Mouse (Mus musculus): ENCODE results near the gene Pkp4. TPM values are rescaled to one million over a fixed set of nuclear protein-coding genes. Genes with fewer than 3 reads are reported as not detected.

Pkp4 gene
- polyA plus RNA-seq, 2 experiments = 5.2 to 8.9 TPM

DNA sequence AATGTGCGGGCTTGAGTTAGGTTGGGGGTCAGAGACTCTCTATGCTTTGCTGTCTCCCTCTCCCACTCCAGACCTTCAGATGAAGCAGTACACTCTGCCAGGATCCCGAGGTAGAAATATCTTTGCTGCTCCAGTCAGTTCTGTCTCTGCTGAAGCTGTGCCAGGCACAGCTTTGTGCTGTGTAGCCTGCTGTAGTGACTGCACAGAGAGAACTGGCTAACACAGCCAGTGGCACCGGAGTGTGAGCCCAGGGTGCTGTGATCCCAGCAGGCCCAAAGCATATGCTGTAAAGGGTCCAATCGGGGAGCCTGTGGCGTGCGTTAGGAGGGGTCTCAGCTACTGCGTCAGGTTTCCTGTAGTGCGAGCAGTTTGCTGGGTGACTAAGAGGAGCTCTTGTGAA, 27.7 kb downstream of the Pkp4 start:
- WGBS (ENCODE audit: insufficient replicate concordance) = 74% methylated on average over 8 of the region's 8 CpGs
- ATAC-seq (ENCODE audit: insufficient read depth) (no peak), DNase-seq (ENCODE audit: low read depth in 3 of 3, low spot score in 3 of 3) (no peak)
- H3K4me3 ChIP-seq (ENCODE audit: insufficient read depth in 1 of 2, low read depth in 2 of 2, low read length in 2 of 2) = no peak overlapping the region
- no peak overlapping the region for H3K4me2 ChIP-seq (ENCODE audit: low read depth)
- no peaks in the 10 kb centered on the region; a peak in 1 of 4 replicates for H3K4me1 ChIP-seq (replicated peaks; ENCODE audit: control insufficient read depth in 2 of 2, insufficient read depth in 2 of 2, low read length in 1 of 2)
- H3K9ac ChIP-seq (replicated peaks) = no peak overlapping the region
- no peaks in the 10 kb centered on the region for H3K27me3 ChIP-seq (ENCODE audit: control insufficient read depth, insufficient read depth, low read length)
- no peaks in the 10 kb centered on the region for H3K36me3 ChIP-seq (replicated peaks; ENCODE audit: control insufficient read depth, insufficient read depth, low read depth)
- no peaks in the 10 kb centered on the region for H3K9me3 ChIP-seq (ENCODE audit: control insufficient read depth, low read length)
- TF ChIP-seq CTCF (IDR thresholded peaks at IDR 0.05; ENCODE audit: low read depth) (no peak), EP300 (IDR thresholded peaks at IDR 0.05; ENCODE audit: low read depth) (no peak)
- no peak overlapping the region for H3K27ac ChIP-seq

DNA sequence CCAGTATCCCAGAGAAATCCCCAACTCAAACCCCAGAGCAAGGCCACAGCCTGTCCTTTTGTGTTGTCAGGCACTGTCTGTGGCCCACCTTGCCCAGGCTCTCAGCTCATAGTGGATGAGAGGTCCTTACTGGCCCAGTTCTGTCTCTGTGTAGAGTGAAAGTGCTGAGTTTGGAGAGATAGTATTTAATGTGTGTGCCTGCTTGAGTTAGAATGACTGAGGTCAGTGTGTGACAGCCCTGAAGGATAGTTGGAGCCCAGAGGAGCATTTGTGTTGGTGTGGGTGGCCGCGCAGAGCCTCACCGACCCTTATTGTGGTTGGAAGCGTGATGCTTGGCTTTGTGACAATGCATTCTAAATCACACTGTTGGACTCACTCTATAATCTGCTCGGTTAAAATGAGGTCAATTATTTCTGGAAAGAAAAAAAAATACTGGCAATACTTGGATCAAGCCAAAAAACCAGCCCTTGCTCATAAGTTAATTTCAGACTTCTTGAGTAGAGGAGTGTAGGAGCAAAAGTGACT, 29.1 kb downstream of the Pkp4 start:
- no peak overlapping the region for H3K9ac ChIP-seq (replicated peaks)
- WGBS (ENCODE audit: insufficient replicate concordance) = 76% methylated on average over 5 of the region's 5 CpGs
- no peaks in the 10 kb centered on the region for H3K4me1 ChIP-seq (replicated peaks; ENCODE audit: control insufficient read depth in 2 of 2, insufficient read depth in 2 of 2, low read length in 1 of 2)
- H3K4me3 ChIP-seq (ENCODE audit: insufficient read depth in 1 of 2, low read depth in 2 of 2, low read length in 2 of 2) = no peak overlapping the region
- ATAC-seq (ENCODE audit: insufficient read depth) = no peak
- H3K36me3 ChIP-seq (replicated peaks; ENCODE audit: control insufficient read depth, insufficient read depth, low read depth) = no peaks in the 10 kb centered on the region
- DNase-seq (ENCODE audit: low read depth in 3 of 3, low spot score in 3 of 3) = no peak
- no peak overlapping the region for H3K4me2 ChIP-seq (ENCODE audit: low read depth)
- H3K27ac ChIP-seq = no peak overlapping the region
- H3K27me3 ChIP-seq (ENCODE audit: control insufficient read depth, insufficient read depth, low read length) = no peaks in the 10 kb centered on the region
- no peaks in the 10 kb centered on the region for H3K9me3 ChIP-seq (ENCODE audit: control insufficient read depth, low read length)
- TF ChIP-seq EP300 (IDR thresholded peaks at IDR 0.05; ENCODE audit: low read depth) (no peak), CTCF (IDR thresholded peaks at IDR 0.05; ENCODE audit: low read depth) (no peak)

DNA sequence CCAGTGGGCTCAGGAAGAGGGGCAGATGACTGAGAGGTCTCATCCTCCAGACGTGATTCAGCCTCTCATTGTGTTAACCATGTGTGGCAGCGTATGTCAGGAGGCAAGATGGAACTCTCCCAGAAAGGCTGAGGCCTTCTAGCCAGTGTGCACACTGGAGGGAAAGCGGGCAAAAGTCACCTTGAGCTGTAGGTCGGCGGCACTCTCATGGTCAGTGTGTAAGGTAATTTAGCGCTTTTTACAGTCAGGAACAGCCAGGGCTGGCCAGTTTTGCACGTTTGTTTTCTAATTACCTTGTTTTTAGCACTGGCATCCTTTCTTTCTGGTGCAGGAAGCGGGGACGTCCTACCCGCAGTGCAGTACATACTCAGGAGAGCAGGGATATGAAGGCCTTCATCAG, 29.5 kb downstream of the Pkp4 start:
- DNase-seq (ENCODE audit: low read depth in 3 of 3, low spot score in 3 of 3) (no peak), ATAC-seq (ENCODE audit: insufficient read depth) (no peak)
- WGBS (ENCODE audit: insufficient replicate concordance) = 71% methylated on average over 10 of the region's 10 CpGs
- Histone ChIP-seq H3K36me3 (replicated peaks; ENCODE audit: control insufficient read depth, insufficient read depth, low read depth) (no peaks in the 10 kb centered on the region), H3K4me3 (ENCODE audit: insufficient read depth in 1 of 2, low read depth in 2 of 2, low read length in 2 of 2) (no peak overlapping the region), H3K9ac (replicated peaks) (no peak overlapping the region), H3K9me3 (ENCODE audit: control insufficient read depth, low read length) (no peaks in the 10 kb centered on the region), H3K27ac (no peak overlapping the region), H3K4me1 (replicated peaks; ENCODE audit: control insufficient read depth in 2 of 2, insufficient read depth in 2 of 2, low read length in 1 of 2) (no peaks in the 10 kb centered on the region), H3K27me3 (ENCODE audit: control insufficient read depth, insufficient read depth, low read length) (no peaks in the 10 kb centered on the region), H3K4me2 (ENCODE audit: low read depth) (no peak overlapping the region)
- TF ChIP-seq CTCF (IDR thresholded peaks at IDR 0.05; ENCODE audit: low read depth) (no peak), EP300 (IDR thresholded peaks at IDR 0.05; ENCODE audit: low read depth) (no peak)

DNA sequence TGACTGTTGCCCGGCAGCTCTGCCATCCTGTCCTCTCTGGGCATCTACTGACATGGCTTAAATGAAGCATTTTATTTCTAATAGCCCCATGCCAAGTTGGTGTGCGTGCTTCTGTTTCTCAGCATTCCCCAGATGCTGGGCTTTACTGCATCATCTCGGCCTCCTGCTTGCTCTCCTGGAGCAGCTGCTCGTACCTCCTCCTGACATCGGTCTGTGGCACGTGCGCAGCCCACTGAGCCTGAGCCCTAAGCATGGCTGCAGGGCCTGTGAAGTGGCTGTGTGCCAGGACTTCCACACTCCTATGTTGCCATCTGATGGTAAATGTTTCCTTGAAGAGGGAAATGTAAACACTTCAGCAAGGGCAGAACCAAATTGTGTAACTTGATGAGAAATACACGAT, 30.8 kb downstream of the Pkp4 start:
- WGBS (ENCODE audit: insufficient replicate concordance) = 80% methylated on average over 8 of the region's 8 CpGs
- H3K9ac ChIP-seq (replicated peaks) = no peak overlapping the region
- no peak overlapping the region for H3K4me2 ChIP-seq (ENCODE audit: low read depth)
- H3K36me3 ChIP-seq (replicated peaks; ENCODE audit: control insufficient read depth, insufficient read depth, low read depth) = no peaks in the 10 kb centered on the region
- no peaks in the 10 kb centered on the region for H3K4me1 ChIP-seq (replicated peaks; ENCODE audit: control insufficient read depth in 2 of 2, insufficient read depth in 2 of 2, low read length in 1 of 2)
- no peak overlapping the region for H3K27ac ChIP-seq
- DNase-seq (ENCODE audit: low read depth in 3 of 3, low spot score in 3 of 3) = no peak
- no peak overlapping the region for H3K4me3 ChIP-seq (ENCODE audit: insufficient read depth in 1 of 2, low read depth in 2 of 2, low read length in 2 of 2)
- H3K9me3 ChIP-seq (ENCODE audit: control insufficient read depth, low read length) = no peaks in the 10 kb centered on the region
- no peak for TF ChIP-seq EP300 (IDR thresholded peaks at IDR 0.05; ENCODE audit: low read depth)
- no peak for TF ChIP-seq CTCF (IDR thresholded peaks at IDR 0.05; ENCODE audit: low read depth)
- no peaks in the 10 kb centered on the region for H3K27me3 ChIP-seq (ENCODE audit: control insufficient read depth, insufficient read depth, low read length)
- ATAC-seq (ENCODE audit: insufficient read depth) = no peak

DNA sequence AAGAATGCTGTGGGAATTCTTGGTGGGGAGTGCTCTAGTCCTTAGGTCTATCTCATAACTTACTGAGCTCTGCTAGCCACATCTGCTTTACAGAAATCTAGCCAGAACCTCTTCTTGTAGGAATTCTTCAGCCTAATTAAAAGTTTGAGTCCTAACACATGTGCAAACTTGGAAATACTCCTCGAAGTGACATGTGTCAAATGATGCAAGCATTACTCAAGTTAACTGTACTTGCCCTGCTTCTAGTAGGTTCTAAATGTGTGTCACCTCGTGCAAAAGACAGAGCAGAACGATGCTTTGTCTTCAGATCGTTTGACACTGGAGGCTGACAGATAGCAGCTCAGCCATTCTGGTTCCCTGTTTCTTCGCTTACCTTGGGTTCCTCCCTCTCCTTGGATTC, 32.5 kb downstream of the Pkp4 start:
- Histone ChIP-seq H3K4me2 (ENCODE audit: low read depth) (no peak overlapping the region), H3K27ac (no peak overlapping the region), H3K4me1 (replicated peaks; ENCODE audit: control insufficient read depth in 2 of 2, insufficient read depth in 2 of 2, low read length in 1 of 2) (no peaks in the 10 kb centered on the region), H3K27me3 (ENCODE audit: control insufficient read depth, insufficient read depth, low read length) (no peaks in the 10 kb centered on the region), H3K36me3 (replicated peaks; ENCODE audit: control insufficient read depth, insufficient read depth, low read depth) (no peaks in the 10 kb centered on the region), H3K4me3 (ENCODE audit: insufficient read depth in 1 of 2, low read depth in 2 of 2, low read length in 2 of 2) (no peak overlapping the region), H3K9me3 (ENCODE audit: control insufficient read depth, low read length) (no peaks in the 10 kb centered on the region), H3K9ac (replicated peaks) (no peak overlapping the region)
- TF ChIP-seq CTCF (IDR thresholded peaks at IDR 0.05; ENCODE audit: low read depth) (no peak), EP300 (IDR thresholded peaks at IDR 0.05; ENCODE audit: low read depth) (no peak)
- ATAC-seq (ENCODE audit: insufficient read depth) (no peak), DNase-seq (ENCODE audit: low read depth in 3 of 3, low spot score in 3 of 3) (no peak)
- 62% methylated on average over 5 of the region's 5 CpGs for WGBS (ENCODE audit: insufficient replicate concordance)
